Mouse (Mus musculus): Measurements from ENCODE around the gene Lama2. TPM values are rescaled to one million over a fixed set of nuclear protein-coding genes. Genes with fewer than 3 reads are reported as not detected.

Gene Lama2
- polyA plus RNA-seq, 1 experiment, result 7.2 TPM

GRCm38 (mm10) chr10:27164738-27165137 lies 454.8 kb downstream of the Lama2 start:
- no peak for DNase-seq (ENCODE audit: low read depth)
- no peak for TF ChIP-seq CTCF (IDR thresholded peaks at IDR 0.05; ENCODE audit: borderline replicate concordance, extremely low read depth, insufficient read depth, insufficient read length)
- no peak for TF ChIP-seq POLR2A (IDR thresholded peaks at IDR 0.05; ENCODE audit: borderline replicate concordance, extremely low read depth, insufficient read depth, insufficient read length, poor library complexity, severe bottlenecking)

GRCm38 (mm10) chr10:27162364-27162763 lies 457.2 kb downstream of the Lama2 start:
- peak; percentile 30; the same call in 1 of the 2 replicates for TF ChIP-seq CTCF (IDR thresholded peaks at IDR 0.05; ENCODE audit: borderline replicate concordance, extremely low read depth, insufficient read depth, insufficient read length)
- TF ChIP-seq POLR2A (IDR thresholded peaks at IDR 0.05; ENCODE audit: borderline replicate concordance, extremely low read depth, insufficient read depth, insufficient read length, poor library complexity, severe bottlenecking), result no peak
- no peak for DNase-seq (ENCODE audit: low read depth)

GRCm38 (mm10) chr10:27150220-27150619 lies 469.3 kb downstream of the Lama2 start:
- TF ChIP-seq POLR2A (IDR thresholded peaks at IDR 0.05; ENCODE audit: borderline replicate concordance, extremely low read depth, insufficient read depth, insufficient read length, poor library complexity, severe bottlenecking) (no peak), CTCF (IDR thresholded peaks at IDR 0.05; ENCODE audit: borderline replicate concordance, extremely low read depth, insufficient read depth, insufficient read length) (no peak)
- no peak for DNase-seq (ENCODE audit: low read depth)

- peak; percentile 43 for DNase-seq (ENCODE audit: low read depth)
- TF ChIP-seq POLR2A (IDR thresholded peaks at IDR 0.05; ENCODE audit: borderline replicate concordance, extremely low read depth, insufficient read depth, insufficient read length, poor library complexity, severe bottlenecking) (no peak), CTCF (IDR thresholded peaks at IDR 0.05; ENCODE audit: borderline replicate concordance, extremely low read depth, insufficient read depth, insufficient read length) (no peak)
Measured at GRCm38 (mm10) chr10:27140422-27140821, 479.1 kb downstream of the Lama2 start.

- TF ChIP-seq POLR2A (IDR thresholded peaks at IDR 0.05; ENCODE audit: borderline replicate concordance, extremely low read depth, insufficient read depth, insufficient read length, poor library complexity, severe bottlenecking), result no peak
- no peak for TF ChIP-seq CTCF (IDR thresholded peaks at IDR 0.05; ENCODE audit: borderline replicate concordance, extremely low read depth, insufficient read depth, insufficient read length)
Measured at GRCm38 (mm10) chr10:27135768-27136167, 483.8 kb downstream of the Lama2 start.

GRCm38 (mm10) chr10:27133135-27133534 lies 486.4 kb downstream of the Lama2 start:
- TF ChIP-seq CTCF (IDR thresholded peaks at IDR 0.05; ENCODE audit: borderline replicate concordance, extremely low read depth, insufficient read depth, insufficient read length), result peak; percentile 77; the same call in 1 of the 2 replicates
- TF ChIP-seq POLR2A (IDR thresholded peaks at IDR 0.05; ENCODE audit: borderline replicate concordance, extremely low read depth, insufficient read depth, insufficient read length, poor library complexity, severe bottlenecking), result no peak
- DNase-seq (ENCODE audit: low read depth), result peak; percentile 93

More at GRCm38 (mm10) chr10:27135768-27136167, 483.8 kb downstream of the Lama2 start:
- no peak for DNase-seq (ENCODE audit: low read depth)

- DNase-seq (ENCODE audit: low read depth), result peak; percentile 57
- TF ChIP-seq POLR2A (IDR thresholded peaks at IDR 0.05; ENCODE audit: borderline replicate concordance, extremely low read depth, insufficient read depth, insufficient read length, poor library complexity, severe bottlenecking) (no peak), CTCF (IDR thresholded peaks at IDR 0.05; ENCODE audit: borderline replicate concordance, extremely low read depth, insufficient read depth, insufficient read length) (no peak)
Measured at GRCm38 (mm10) chr10:27127454-27127853, 492.1 kb downstream of the Lama2 start.

GRCm38 (mm10) chr10:27123763-27124162 lies 495.8 kb downstream of the Lama2 start:
- peak; percentile 40 for DNase-seq (ENCODE audit: low read depth)
- TF ChIP-seq POLR2A (IDR thresholded peaks at IDR 0.05; ENCODE audit: borderline replicate concordance, extremely low read depth, insufficient read depth, insufficient read length, poor library complexity, severe bottlenecking) (no peak), CTCF (IDR thresholded peaks at IDR 0.05; ENCODE audit: borderline replicate concordance, extremely low read depth, insufficient read depth, insufficient read length) (no peak)

GRCm38 (mm10) chr10:27117815-27118214 lies 501.7 kb downstream of the Lama2 start:
- TF ChIP-seq CTCF (IDR thresholded peaks at IDR 0.05; ENCODE audit: borderline replicate concordance, extremely low read depth, insufficient read depth, insufficient read length) (no peak), POLR2A (IDR thresholded peaks at IDR 0.05; ENCODE audit: borderline replicate concordance, extremely low read depth, insufficient read depth, insufficient read length, poor library complexity, severe bottlenecking) (no peak)
- no peak for DNase-seq (ENCODE audit: low read depth)

- TF ChIP-seq POLR2A (IDR thresholded peaks at IDR 0.05; ENCODE audit: borderline replicate concordance, extremely low read depth, insufficient read depth, insufficient read length, poor library complexity, severe bottlenecking), result no peak
- no peak for TF ChIP-seq CTCF (IDR thresholded peaks at IDR 0.05; ENCODE audit: borderline replicate concordance, extremely low read depth, insufficient read depth, insufficient read length)
- DNase-seq (ENCODE audit: low read depth), result no peak
Measured at GRCm38 (mm10) chr10:27116938-27117647, 502.5 kb downstream of the Lama2 start.

GRCm38 (mm10) chr10:27114131-27114530 lies 505.4 kb downstream of the Lama2 start:
- DNase-seq (ENCODE audit: low read depth), result no peak

GRCm38 (mm10) chr10:27103811-27104210 lies 515.7 kb downstream of the Lama2 start:
- peak; percentile 81 for DNase-seq (ENCODE audit: low read depth)
- no peak for TF ChIP-seq POLR2A (IDR thresholded peaks at IDR 0.05; ENCODE audit: borderline replicate concordance, extremely low read depth, insufficient read depth, insufficient read length, poor library complexity, severe bottlenecking)

More at GRCm38 (mm10) chr10:27114131-27114530, 505.4 kb downstream of the Lama2 start:
- TF ChIP-seq CTCF (IDR thresholded peaks at IDR 0.05; ENCODE audit: borderline replicate concordance, extremely low read depth, insufficient read depth, insufficient read length) (no peak), POLR2A (IDR thresholded peaks at IDR 0.05; ENCODE audit: borderline replicate concordance, extremely low read depth, insufficient read depth, insufficient read length, poor library complexity, severe bottlenecking) (no peak)

All from brain, embryonic 14.5 days (tissue).